Mouse (Mus musculus) T-helper 17 cell (primary cell): Measurements from ENCODE around the gene Ehd4.

Experiments
- in situ Hi-C, 2 experiments: fragments of 300-600 bp; cut with MboI, MseI; formaldehyde crosslinking; loops; 1 replicate in 1 of 2; 2 replicates in 1 of 2; pipeline ENCODE4 v1.15.1; 2025; ENCODE audit warnings: high pct_unique_total_duplicates in 2 of 2

Gene Ehd4

DNA sequence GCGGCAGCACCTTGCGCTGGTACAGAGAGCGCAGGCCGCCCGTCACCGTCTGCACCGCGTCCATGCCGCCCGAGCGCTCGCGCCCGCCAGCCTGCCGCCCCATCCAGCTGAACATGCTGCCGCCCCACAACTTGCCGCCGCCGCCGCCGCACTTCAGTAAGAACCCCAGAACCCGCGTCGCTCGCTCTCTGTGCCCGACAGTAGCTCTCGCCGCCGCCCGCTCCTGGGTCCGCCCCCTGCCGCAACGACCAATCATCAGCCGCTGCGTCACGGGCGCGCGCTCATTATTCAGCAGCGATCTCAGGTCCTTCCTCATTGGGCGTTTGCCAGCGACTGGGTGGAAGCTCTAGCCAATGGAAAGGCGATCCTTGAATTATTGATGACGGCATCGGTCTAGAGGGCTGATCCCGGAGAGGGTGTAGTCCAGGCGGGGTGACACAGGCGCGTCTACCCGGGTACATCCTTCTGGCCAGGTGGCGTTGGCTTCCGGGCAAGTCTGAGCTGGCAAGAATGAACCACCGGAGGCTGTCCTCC, at the start of gene Ehd4:
TSS of gene Ehd4 (minus strand) at position 246 of the 534 bp plus-strand sequence.
- in situ Hi-C loops, result no loop called here

GRCm38 (mm10) chr2:120203742-120204141, 49.3 kb upstream of the Ehd4 start:
- in situ Hi-C loops, result loop anchor here (5.0 to 10.0 kb wide), 2 partner anchors 84 to 1249 kb away; partner anchors contain the start of gene Pla2g4d (in 1 of the 2)

- in situ Hi-C loops, result loop anchor here (5.0 to 10.0 kb wide), 2 partner anchors 87 to 1245 kb away; partner anchors contain the start of gene Pla2g4d (in 1 of the 2)
Observed at GRCm38 (mm10) chr2:120200077-120200476, 45.7 kb upstream of the Ehd4 start.

DNA sequence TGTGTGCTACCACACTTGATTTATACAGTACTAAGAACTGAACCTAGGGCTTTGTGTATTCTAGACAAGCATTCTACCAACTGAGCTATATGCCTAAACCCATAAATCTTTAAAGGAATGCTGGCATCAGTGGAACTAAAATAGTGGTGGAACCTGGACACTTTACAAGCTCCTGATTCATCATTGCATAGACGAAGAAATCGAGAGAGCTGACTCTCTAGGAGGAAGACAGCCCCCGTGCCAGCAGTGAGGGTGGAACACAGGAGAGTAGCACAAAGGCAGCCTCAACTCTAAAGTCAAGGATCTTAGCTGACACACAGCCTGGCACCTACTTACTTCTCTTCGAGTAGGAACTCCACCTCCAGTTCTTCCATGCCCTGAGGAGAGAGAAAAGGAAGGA, 33.8 kb upstream of the Ehd4 start:
- in situ Hi-C loops, result loop anchor here (5.0 to 10.0 kb wide), 3 partner anchors 64 to 99 kb away; partner anchors contain the start of gene Pla2g4d (in 2 of the 2)

DNA sequence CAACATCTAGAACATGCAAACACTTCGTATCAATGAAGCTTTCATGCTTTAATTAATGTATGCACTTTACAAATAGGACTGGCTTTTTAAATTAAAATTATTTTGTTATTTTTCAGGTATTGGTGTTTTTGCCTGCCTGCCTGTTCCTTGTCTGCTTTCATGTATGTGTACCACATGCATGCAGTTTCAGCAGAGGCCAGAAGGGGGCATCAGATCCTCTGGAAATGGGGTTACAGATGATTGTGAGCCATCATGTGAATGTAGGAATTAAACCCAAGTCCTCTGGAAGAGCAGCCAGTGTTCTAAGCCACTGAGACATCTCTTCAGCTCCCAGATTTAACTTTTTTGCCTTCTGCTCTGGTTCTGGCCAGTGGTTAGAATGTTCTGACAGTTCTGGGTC, 33.2 kb upstream of the Ehd4 start:
- in situ Hi-C loops, result loop anchor here (5.0 to 10.0 kb wide), 3 partner anchors 65 to 100 kb away; partner anchors contain the start of gene Pla2g4d (in 2 of the 2)

DNA sequence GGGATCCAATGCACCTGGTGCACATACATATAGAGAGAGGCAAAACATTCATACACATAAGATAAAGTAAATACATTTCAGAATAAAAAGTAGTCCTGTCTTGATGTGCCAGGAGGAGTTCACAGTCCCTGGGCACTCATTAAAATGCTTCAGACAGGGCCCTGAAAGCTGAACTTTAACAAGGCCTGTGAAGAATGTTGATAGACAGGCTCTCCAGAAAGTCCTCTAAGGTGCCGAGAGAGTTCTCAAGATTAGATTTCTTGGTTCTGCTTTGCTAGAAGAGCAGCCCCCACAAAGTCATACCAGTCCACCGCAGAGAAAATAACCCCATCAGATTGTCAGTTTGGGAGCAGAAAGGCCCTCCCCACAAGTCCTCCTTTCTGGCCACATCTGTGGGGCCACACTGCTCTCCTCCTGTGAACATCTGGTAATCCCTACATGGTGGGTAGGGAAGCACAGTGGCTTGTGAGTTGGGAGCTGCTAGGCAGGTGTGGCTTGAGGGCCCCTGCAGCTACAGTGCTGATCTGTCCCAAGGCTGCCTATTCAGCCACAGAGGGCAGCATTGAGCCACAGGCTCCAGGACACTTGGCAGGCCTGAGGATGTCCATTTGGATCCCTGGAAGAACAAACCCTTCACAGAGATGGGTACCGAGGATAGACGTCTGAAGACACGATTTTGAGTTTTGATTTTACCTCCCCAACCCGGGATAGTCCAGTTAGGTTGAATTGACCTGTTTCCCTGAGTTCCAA, 31.3 kb upstream of the Ehd4 start:
- in situ Hi-C loops, result loop anchor here (5.0 to 10.0 kb wide), 3 partner anchors 67 to 102 kb away; partner anchors contain the start of gene Pla2g4d (in 2 of the 2)

DNA sequence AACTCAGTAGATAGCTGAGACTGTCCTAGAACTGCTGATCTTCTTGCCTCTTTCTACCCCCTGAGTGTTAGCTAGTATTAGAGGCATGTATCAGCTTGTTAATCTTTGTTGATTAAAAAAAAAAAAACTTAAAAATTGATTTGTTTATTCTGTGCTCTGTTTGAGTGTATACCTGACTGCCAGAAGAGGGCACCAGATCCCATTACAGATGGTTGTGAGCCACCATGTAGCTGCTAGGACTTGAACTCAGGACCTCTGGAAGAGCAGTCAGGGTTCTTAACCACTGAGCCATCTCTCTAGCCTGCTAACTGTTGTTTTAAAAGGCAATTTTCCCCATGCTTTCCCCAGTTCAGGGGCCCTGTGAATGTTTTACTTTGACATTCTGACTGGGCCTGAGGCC, 24.5 kb upstream of the Ehd4 start:
- in situ Hi-C loops, result loop anchor here in 1 of 2 experiments (10.0 kb wide), 1 partner anchor 314 kb away; no protein-coding TSS in a partner anchor

GRCm38 (mm10) chr2:120173718-120174117, 19.3 kb upstream of the Ehd4 start:
- in situ Hi-C loops, result loop anchor here (5.0 to 10.0 kb wide), 3 partner anchors 86 to 366 kb away; no protein-coding TSS in a partner anchor

DNA sequence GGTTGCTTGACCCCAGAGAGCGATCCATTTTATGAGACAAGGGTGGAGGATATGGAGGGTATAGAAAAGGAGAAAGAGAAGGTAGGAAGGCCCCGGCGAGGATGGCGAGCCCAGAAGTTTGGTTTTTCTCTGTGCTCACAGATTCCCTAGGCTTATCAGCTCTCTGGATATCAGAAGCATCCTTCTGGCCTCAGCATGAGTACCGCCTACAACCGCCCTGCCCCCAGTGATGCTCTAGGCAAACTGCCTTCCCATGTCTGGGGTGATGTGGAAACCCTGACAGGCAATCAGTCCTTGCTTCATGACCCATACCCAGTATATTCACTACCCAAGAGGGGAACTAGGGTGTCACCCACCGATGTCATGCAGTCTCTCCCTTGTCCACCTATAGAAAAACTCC, 17.0 kb upstream of the Ehd4 start:
- in situ Hi-C loops, result loop anchor here (5.0 to 10.0 kb wide), 3 partner anchors 84 to 364 kb away; no protein-coding TSS in a partner anchor

DNA sequence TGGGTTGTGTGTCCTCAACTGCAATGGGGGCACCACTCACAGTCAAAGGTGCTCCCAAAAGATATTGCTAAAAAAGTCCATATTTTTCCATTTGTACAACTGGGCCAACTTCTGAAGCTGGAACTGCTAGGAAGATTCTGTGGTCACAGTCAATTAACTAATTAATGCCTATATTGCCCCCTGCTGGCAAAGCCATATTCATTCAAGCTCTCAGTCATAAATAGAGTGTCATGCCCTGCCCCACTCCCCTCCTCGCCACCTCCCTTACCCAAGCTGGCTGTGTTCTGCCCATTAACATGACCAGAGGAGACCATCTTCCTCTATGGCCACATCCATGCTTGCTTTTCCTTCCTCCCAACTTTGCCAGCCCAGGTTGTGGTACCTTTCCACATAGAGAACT, 16.3 kb upstream of the Ehd4 start:
- in situ Hi-C loops, result loop anchor here (5.0 to 10.0 kb wide), 3 partner anchors 83 to 363 kb away; no protein-coding TSS in a partner anchor

DNA sequence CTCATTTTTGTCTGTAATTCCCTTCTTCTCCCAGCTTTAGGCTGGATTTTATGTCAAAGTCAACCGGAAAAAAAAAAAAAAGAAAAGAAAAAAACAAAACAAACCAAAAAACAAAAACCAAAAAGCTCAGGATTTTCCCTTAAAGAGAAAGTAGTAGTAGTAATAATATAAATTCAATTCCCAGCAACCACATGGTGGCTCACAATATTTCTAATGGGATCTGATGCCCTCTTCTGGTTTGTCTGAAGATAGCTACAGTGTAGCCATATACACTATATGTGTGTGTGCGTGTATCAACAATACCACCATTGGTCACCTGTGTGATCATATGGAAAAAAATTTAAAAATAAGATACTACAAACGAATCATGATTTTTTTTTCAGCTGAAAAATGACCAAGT, 15.0 kb upstream of the Ehd4 start:
- in situ Hi-C loops, result loop anchor here (5.0 to 10.0 kb wide), 2 partner anchors 55 to 82 kb away; no protein-coding TSS in a partner anchor

- in situ Hi-C loops, result loop anchor here (5.0 to 10.0 kb wide), 2 partner anchors 53 to 80 kb away; no protein-coding TSS in a partner anchor
Observed at GRCm38 (mm10) chr2:120167763-120168162, 13.4 kb upstream of the Ehd4 start.

- in situ Hi-C loops, result loop anchor here (5.0 to 10.0 kb wide), 2 partner anchors 51 to 78 kb away; no protein-coding TSS in a partner anchor
Observed at GRCm38 (mm10) chr2:120165474-120165873, 11.1 kb upstream of the Ehd4 start.

- in situ Hi-C loops, result no loop called here
Observed at GRCm38 (mm10) chr2:120159434-120159833, 5.0 kb upstream of the Ehd4 start.

DNA sequence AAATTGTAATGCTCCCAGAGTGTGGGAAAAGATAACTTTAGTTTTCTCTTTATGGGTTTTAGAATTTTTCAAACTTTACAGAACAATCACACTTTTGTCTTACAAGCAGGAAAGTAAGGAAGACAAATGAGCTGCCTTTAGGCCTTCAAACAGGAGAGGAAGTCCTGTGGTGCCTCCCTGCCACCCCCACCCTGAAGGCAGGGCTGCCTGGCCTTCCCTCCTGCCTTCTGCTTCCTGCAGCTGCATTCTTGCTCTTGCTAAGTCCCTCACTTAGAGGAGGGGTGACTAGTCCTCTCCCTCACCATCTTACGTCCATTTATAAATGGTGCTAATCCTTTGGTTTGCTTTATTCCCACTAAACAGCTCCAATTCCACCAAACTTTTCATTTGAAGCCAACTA, 4.4 kb upstream of the Ehd4 start:
- in situ Hi-C loops, result no loop called here

GRCm38 (mm10) chr2:120158016-120158415, 3.6 kb upstream of the Ehd4 start:
- in situ Hi-C loops, result no loop called here

- in situ Hi-C loops, result no loop called here
Observed at GRCm38 (mm10) chr2:120157606-120158005, 3.2 kb upstream of the Ehd4 start.

DNA sequence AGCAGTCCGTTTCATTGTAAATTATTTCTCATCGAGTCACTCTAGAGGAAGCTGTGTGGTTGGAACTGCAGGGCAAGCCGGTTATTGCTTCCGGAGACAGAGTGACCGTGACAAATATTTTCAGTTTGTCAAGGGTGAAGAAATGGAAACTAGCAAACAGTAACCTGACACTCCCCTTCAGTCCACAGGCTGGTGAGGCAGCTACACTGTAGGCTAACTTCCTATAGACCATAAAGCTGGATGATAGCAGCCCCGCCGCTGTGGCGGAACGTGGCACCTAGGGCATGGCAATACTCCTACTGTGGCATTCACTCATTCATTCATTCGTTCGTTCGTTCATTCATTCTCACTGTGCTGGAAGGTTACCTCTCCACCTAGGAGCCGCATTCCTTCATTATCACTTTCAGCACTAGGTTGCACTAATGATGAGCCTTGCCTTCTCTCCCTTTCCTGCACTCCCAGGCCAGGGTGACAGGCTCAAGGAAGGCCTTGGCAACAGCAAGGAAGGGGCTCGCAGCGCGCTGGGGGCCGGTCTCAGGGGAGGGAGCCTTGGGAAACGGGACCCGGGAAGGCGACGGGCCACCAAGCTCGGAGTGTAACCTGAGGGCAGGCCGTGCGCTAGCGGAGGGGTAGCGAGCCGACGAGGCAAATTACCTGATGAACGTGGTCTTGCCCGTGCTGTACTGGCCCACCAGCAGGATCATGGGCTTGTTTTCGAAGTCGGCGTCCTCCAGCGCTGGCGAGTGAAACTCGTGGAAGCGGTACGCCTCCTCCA, 633 bp downstream of the Ehd4 start:
- in situ Hi-C loops, result no loop called here

DNA sequence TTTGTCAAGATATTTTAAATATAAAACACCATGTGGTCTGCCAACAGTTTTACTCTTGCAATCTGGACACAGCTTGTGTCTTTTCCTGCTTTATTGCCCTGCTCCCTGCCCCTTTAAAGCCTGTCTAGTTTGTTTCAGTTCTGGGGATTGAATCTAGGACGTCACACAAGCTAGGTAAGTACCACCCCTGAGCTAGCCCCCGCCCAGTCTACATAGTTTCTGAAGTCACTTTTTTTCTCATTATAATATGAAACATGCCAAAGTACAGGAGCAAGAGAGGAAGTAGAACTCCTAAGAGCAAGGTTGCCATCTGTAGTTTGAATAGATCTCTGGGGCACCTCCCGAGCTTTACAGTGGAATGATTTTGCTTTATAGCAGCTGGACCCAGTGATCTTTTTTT, 3.8 kb downstream of the Ehd4 start:
- in situ Hi-C loops, result no loop called here

DNA sequence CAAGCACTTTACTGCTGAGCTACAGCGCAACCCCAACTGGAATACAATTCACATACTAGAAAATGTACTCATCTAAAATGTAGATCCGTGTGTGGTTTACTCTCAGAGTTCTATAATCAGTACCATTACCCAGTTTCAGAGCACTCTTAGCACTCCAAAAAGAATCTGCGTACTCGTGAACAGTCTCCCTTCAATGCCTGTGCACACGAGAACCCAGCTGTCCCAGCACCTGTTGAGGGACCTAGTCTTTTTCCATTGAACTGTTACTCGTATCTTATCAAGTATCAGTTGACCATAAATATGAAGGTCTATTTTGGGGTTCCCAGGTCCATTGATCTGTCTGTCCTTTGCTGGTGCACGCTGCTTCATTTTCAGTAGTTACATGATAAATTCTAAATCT, 4.8 kb downstream of the Ehd4 start:
- in situ Hi-C loops, result no loop called here

DNA sequence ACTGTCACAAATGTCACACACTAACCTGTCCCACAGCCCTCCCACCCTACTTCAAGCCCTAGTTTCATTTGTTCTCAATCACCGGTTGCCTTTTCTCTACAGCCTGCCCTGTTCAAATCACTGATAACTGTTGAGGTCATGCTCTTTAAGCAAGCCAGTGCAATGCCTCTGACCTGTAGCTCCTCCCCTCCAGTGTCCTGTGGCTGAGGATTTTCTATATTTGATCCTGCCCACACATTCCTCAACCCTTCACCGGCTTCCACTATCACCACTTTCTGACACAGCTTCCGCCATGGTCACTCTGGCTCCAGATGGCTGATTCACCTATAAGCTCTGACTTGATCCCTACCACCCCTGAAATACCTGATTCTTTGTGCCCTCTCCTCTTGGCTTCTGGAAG, 6.4 kb downstream of the Ehd4 start:
- in situ Hi-C loops, result no loop called here

- in situ Hi-C loops, result no loop called here
Observed at GRCm38 (mm10) chr2:120147364-120147763, 7.0 kb downstream of the Ehd4 start.
